Mouse (Mus musculus) right cerebral cortex, adult 2 months (tissue): ENCODE results near the gene Rps25.

Experiments used
- DNase-seq, 2 experiments: peaks; one replicate each; pipeline ENCODE4 v3.0.0; 2021 to 2022; ENCODE audit warnings: low spot score in 2 of 2

Rps25 gene

DNA sequence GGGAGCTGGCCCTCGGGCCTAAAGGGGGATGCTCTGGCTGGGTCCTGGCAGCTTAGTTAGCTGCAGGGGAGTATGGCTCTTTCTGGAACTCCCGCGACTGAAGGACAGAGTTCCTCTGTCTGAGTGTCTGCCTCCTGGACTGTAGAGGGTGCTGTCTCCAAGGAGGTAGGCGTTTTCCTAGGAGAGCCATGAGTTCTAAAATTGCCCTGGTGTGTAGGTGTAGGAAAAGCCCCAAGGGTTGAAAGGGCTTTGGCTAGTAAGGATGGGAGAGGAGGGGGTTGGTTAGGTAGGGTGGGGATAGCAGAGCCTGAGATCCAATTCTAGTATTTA is 47.9 kb downstream of the Rps25 start, which contains the start of gene Upk2:
Gene Upk2 (minus strand): TSS at position 86 of the 330 bp plus-strand sequence.
- DNase-seq = no peak

DNA sequence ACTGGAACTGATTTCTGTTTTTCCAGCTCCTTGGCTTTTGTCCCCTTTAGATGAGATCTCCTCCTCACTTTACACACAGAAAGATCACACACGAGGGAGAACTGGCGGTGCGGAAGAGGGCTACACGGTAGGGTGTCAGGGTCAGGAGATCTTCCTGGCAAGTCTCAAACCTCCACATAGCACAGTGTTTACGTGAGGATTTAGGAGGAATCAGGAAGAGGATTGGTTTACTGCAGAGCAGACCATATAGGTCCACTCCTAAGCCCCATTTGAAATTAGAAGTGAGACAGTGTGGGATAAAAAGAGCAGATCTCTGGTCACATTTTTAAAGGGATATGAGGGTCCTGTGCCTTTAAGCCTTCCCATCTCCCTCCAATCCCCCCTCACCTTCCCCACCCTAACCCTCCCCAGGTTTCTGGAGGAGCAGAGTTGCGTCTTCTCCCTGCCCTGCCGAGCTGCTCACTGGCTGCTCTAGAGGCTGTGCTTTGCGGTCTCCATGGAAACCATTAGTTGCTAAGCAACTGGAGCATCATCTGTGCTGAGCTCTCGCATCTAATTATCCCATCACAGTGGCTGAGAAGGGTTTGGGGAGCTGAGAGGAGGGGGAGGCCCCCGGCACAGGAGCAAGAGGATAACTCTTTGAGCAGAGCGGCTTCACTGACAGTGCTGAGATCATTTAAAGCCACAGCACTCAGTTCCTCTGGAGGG is 50.2 kb downstream of the Rps25 start:
- DNase-seq = peak; percentile 91
